Mouse (Mus musculus) Muller cell, postnatal 12 days (primary cell): ENCODE results near the gene Zfp36l1.

ENCODE experiments used
- DNase-seq: peaks from one replicate; pipeline ENCODE4 v3.0.0-alpha.2; 2015; ENCODE audit errors: inconsistent ontology term

Zfp36l1 gene

GRCm38 (mm10) chr12:80109753-80110545 is 2.9 kb downstream of the Zfp36l1 start:
- peak; percentile 57 for DNase-seq

GRCm38 (mm10) chr12:80108896-80109668 is 3.7 kb downstream of the Zfp36l1 start:
- peak; percentile 86 for DNase-seq

- no peak for DNase-seq
These were observed 5.7 kb downstream of the Zfp36l1 start for GRCm38 (mm10) chr12:80106896-80107667.

GRCm38 (mm10) chr12:80106138-80106895 is 6.5 kb downstream of the Zfp36l1 start:
- no peak for DNase-seq

- DNase-seq, result no peak
These were observed 9.3 kb downstream of the Zfp36l1 start for GRCm38 (mm10) chr12:80103521-80103973.

GRCm38 (mm10) chr12:80103089-80103488 is 9.7 kb downstream of the Zfp36l1 start:
- no peak for DNase-seq

- DNase-seq, result no peak
These were observed 14.0 kb downstream of the Zfp36l1 start for GRCm38 (mm10) chr12:80098825-80099224.

- no peak for DNase-seq
These were observed 16.1 kb downstream of the Zfp36l1 start for GRCm38 (mm10) chr12:80096734-80097133.

GRCm38 (mm10) chr12:80092787-80093186 is 20.0 kb downstream of the Zfp36l1 start:
- DNase-seq, result peak; percentile 71

- DNase-seq, result no peak
These were observed 21.7 kb downstream of the Zfp36l1 start for GRCm38 (mm10) chr12:80091080-80091479.

- no peak for DNase-seq
These were observed 22.3 kb downstream of the Zfp36l1 start for GRCm38 (mm10) chr12:80090529-80090928.

- DNase-seq, result no peak
These were observed 24.7 kb downstream of the Zfp36l1 start for GRCm38 (mm10) chr12:80088143-80088542.

GRCm38 (mm10) chr12:80084446-80085112 is 28.2 kb downstream of the Zfp36l1 start:
- no peak for DNase-seq

GRCm38 (mm10) chr12:80083937-80084336 is 28.9 kb downstream of the Zfp36l1 start:
- no peak for DNase-seq

- DNase-seq, result no peak
These were observed 29.5 kb downstream of the Zfp36l1 start for GRCm38 (mm10) chr12:80083133-80083821.

- DNase-seq, result no peak
These were observed 30.1 kb downstream of the Zfp36l1 start for GRCm38 (mm10) chr12:80082730-80083129.

GRCm38 (mm10) chr12:80081440-80081839 is 31.4 kb downstream of the Zfp36l1 start:
- no peak for DNase-seq

GRCm38 (mm10) chr12:80079937-80080336 is 32.9 kb downstream of the Zfp36l1 start:
- no peak for DNase-seq

- DNase-seq, result no peak
These were observed 38.5 kb downstream of the Zfp36l1 start for GRCm38 (mm10) chr12:80074331-80074730.
